Mouse (Mus musculus): Measurements from ENCODE around the gene Celf2. TPM values are rescaled to one million over a fixed set of nuclear protein-coding genes. Genes with fewer than 3 reads are reported as not detected.
"Not testable (repeated sequence)": the region's sequence is repeated elsewhere in the genome, so short reads cannot be mapped to it uniquely, and the experiment has no call there.

Gene Celf2
- 127 and 131 TPM in 2 replicates for polyA plus RNA-seq (2012; ENCODE audit: insufficient read depth, insufficient read length, missing spikeins)

- H3K27ac ChIP-seq (ENCODE audit: insufficient read depth, low read depth, low read length); H3K4me1 ChIP-seq (ENCODE audit: control insufficient read depth, insufficient read depth, low read length); H3K4me3 ChIP-seq (ENCODE audit: insufficient read depth, low read length): not testable (repeated sequence)
Measured at GRCm38 (mm10) chr2:7509463-7509862, at the start of gene Celf2. TSS of gene Celf2 (minus strand) at chr2:7509563.

- Histone ChIP-seq H3K27ac (ENCODE audit: insufficient read depth, low read depth, low read length) (no peak overlapping the region), H3K4me1 (ENCODE audit: control insufficient read depth, insufficient read depth, low read length) (no peaks in the 10 kb centered on the region)
- TF ChIP-seq POLR2A (IDR thresholded peaks at IDR 0.05; ENCODE audit: borderline replicate concordance, low read depth, low read length) (no peak), CTCF (IDR thresholded peaks at IDR 0.05; ENCODE audit: low read depth, low read length) (no peak)
Measured at GRCm38 (mm10) chr2:7555144-7555892, 46.0 kb upstream of the Celf2 start.

GRCm38 (mm10) chr2:7554601-7555000, 45.2 kb upstream of the Celf2 start:
- H3K4me3 ChIP-seq (ENCODE audit: insufficient read depth, low read length), result no peak overlapping the region
- no peaks in the 10 kb centered on the region for H3K4me1 ChIP-seq (ENCODE audit: control insufficient read depth, insufficient read depth, low read length)
- no peak for TF ChIP-seq POLR2A (IDR thresholded peaks at IDR 0.05; ENCODE audit: borderline replicate concordance, low read depth, low read length)
- TF ChIP-seq CTCF (IDR thresholded peaks at IDR 0.05; ENCODE audit: low read depth, low read length), result no peak
- no peak overlapping the region for H3K27ac ChIP-seq (ENCODE audit: insufficient read depth, low read depth, low read length)

More at GRCm38 (mm10) chr2:7555144-7555892, 46.0 kb upstream of the Celf2 start:
- no peak overlapping the region for H3K4me3 ChIP-seq (ENCODE audit: insufficient read depth, low read length)

GRCm38 (mm10) chr2:7552887-7553286, 43.5 kb upstream of the Celf2 start:
- TF ChIP-seq POLR2A (IDR thresholded peaks at IDR 0.05; ENCODE audit: borderline replicate concordance, low read depth, low read length) (no peak), CTCF (IDR thresholded peaks at IDR 0.05; ENCODE audit: low read depth, low read length) (no peak)
- no peak overlapping the region for H3K4me3 ChIP-seq (ENCODE audit: insufficient read depth, low read length)
- no peak overlapping the region for H3K27ac ChIP-seq (ENCODE audit: insufficient read depth, low read depth, low read length)
- no peaks in the 10 kb centered on the region for H3K4me1 ChIP-seq (ENCODE audit: control insufficient read depth, insufficient read depth, low read length)

GRCm38 (mm10) chr2:7548886-7549285, 39.5 kb upstream of the Celf2 start:
- TF ChIP-seq POLR2A (IDR thresholded peaks at IDR 0.05; ENCODE audit: borderline replicate concordance, low read depth, low read length) (no peak), CTCF (IDR thresholded peaks at IDR 0.05; ENCODE audit: low read depth, low read length) (no peak)
- Histone ChIP-seq H3K4me1 (ENCODE audit: control insufficient read depth, insufficient read depth, low read length) (no peaks in the 10 kb centered on the region), H3K4me3 (ENCODE audit: insufficient read depth, low read length) (no peak overlapping the region), H3K27ac (ENCODE audit: insufficient read depth, low read depth, low read length) (no peak overlapping the region)

- Histone ChIP-seq H3K27ac (ENCODE audit: insufficient read depth, low read depth, low read length) (no peak overlapping the region), H3K4me3 (ENCODE audit: insufficient read depth, low read length) (no peak overlapping the region), H3K4me1 (ENCODE audit: control insufficient read depth, insufficient read depth, low read length) (no peaks in the 10 kb centered on the region)
- no peak for TF ChIP-seq CTCF (IDR thresholded peaks at IDR 0.05; ENCODE audit: low read depth, low read length)
- TF ChIP-seq POLR2A (IDR thresholded peaks at IDR 0.05; ENCODE audit: borderline replicate concordance, low read depth, low read length), result no peak
Measured at GRCm38 (mm10) chr2:7534615-7535204, 25.3 kb upstream of the Celf2 start.

- TF ChIP-seq CTCF (IDR thresholded peaks at IDR 0.05; ENCODE audit: low read depth, low read length) (no peak), POLR2A (IDR thresholded peaks at IDR 0.05; ENCODE audit: borderline replicate concordance, low read depth, low read length) (no peak)
- H3K4me3 ChIP-seq (ENCODE audit: insufficient read depth, low read length), result no peak overlapping the region
Measured at GRCm38 (mm10) chr2:7534195-7534594, 24.8 kb upstream of the Celf2 start.

GRCm38 (mm10) chr2:7531185-7531960, 22.0 kb upstream of the Celf2 start:
- TF ChIP-seq CTCF (IDR thresholded peaks at IDR 0.05; ENCODE audit: low read depth, low read length), result no peak
- no peak for TF ChIP-seq POLR2A (IDR thresholded peaks at IDR 0.05; ENCODE audit: borderline replicate concordance, low read depth, low read length)
- Histone ChIP-seq H3K27ac (ENCODE audit: insufficient read depth, low read depth, low read length) (no peak overlapping the region), H3K4me3 (ENCODE audit: insufficient read depth, low read length) (no peak overlapping the region), H3K4me1 (ENCODE audit: control insufficient read depth, insufficient read depth, low read length) (no peaks in the 10 kb centered on the region)

More at GRCm38 (mm10) chr2:7534195-7534594, 24.8 kb upstream of the Celf2 start:
- Histone ChIP-seq H3K4me1 (ENCODE audit: control insufficient read depth, insufficient read depth, low read length) (no peaks in the 10 kb centered on the region), H3K27ac (ENCODE audit: insufficient read depth, low read depth, low read length) (no peak overlapping the region)

GRCm38 (mm10) chr2:7530461-7531184, 21.3 kb upstream of the Celf2 start:
- TF ChIP-seq POLR2A (IDR thresholded peaks at IDR 0.05; ENCODE audit: borderline replicate concordance, low read depth, low read length) (no peak), CTCF (IDR thresholded peaks at IDR 0.05; ENCODE audit: low read depth, low read length) (no peak)
- no peak overlapping the region for H3K27ac ChIP-seq (ENCODE audit: insufficient read depth, low read depth, low read length)
- no peak overlapping the region for H3K4me3 ChIP-seq (ENCODE audit: insufficient read depth, low read length)
- no peaks in the 10 kb centered on the region for H3K4me1 ChIP-seq (ENCODE audit: control insufficient read depth, insufficient read depth, low read length)

All from bone marrow macrophage, adult 2 months (primary cell).